Mouse (Mus musculus): ENCODE results near the gene Stambpl1. TPM values are rescaled to one million over a fixed set of nuclear protein-coding genes. Genes with fewer than 3 reads are reported as not detected.
A peak's percentile ranks its signal among the peaks of the same experiment; 100 is the strongest.

The Stambpl1 gene
- total and polyA plus RNA-seq, 2 experiments from 2014 or later = 7.4 to 9.4 TPM

GRCm38 (mm10) chr19:34231596-34231995 lies 39.6 kb downstream of the Stambpl1 start:
- no peak overlapping the region for H3K27ac ChIP-seq (ENCODE audit: low read depth)
- H3K4me3 ChIP-seq (ENCODE audit: low read depth, low read length) = no peak overlapping the region
- TF ChIP-seq EP300 (IDR thresholded peaks at IDR 0.05; ENCODE audit: low read depth) (no peak), CTCF (IDR thresholded peaks at IDR 0.05; ENCODE audit: low read depth) (no peak)
- H3K4me2 ChIP-seq (ENCODE audit: low read depth, low read length) = no peak overlapping the region
- no peaks in the 10 kb centered on the region for H3K4me1 ChIP-seq (ENCODE audit: control insufficient read depth, insufficient read depth)
- no peak for ATAC-seq (ENCODE audit: insufficient read depth, low read depth)
- no peaks in the 10 kb centered on the region; the same call in 1 of the 2 replicates for H3K36me3 ChIP-seq (replicated peaks; ENCODE audit: control insufficient read depth, insufficient read depth, low read length)
- no peaks in the 10 kb centered on the region for H3K27me3 ChIP-seq (ENCODE audit: control insufficient read depth, insufficient read depth, low read length)
- H3K9ac ChIP-seq (replicated peaks; ENCODE audit: low read depth, low read length) = no peak overlapping the region
- DNase-seq (ENCODE audit: low spot score) = no peak
- H3K9me3 ChIP-seq (replicated peaks; ENCODE audit: control insufficient read depth, low read length) = no peaks in the 10 kb centered on the region
- WGBS = 68% methylated on average over 7 of the region's 7 CpGs

GRCm38 (mm10) chr19:34232326-34232725 lies 40.3 kb downstream of the Stambpl1 start:
- H3K4me2 ChIP-seq (ENCODE audit: low read depth, low read length) = no peak overlapping the region
- H3K36me3 ChIP-seq (replicated peaks; ENCODE audit: control insufficient read depth, insufficient read depth, low read length) = no peaks in the 10 kb centered on the region; the same call in 1 of the 2 replicates
- H3K27me3 ChIP-seq (ENCODE audit: control insufficient read depth, insufficient read depth, low read length) = no peaks in the 10 kb centered on the region
- TF ChIP-seq EP300 (IDR thresholded peaks at IDR 0.05; ENCODE audit: low read depth) = no peak
- no peak for TF ChIP-seq CTCF (IDR thresholded peaks at IDR 0.05; ENCODE audit: low read depth)
- no peak overlapping the region for H3K4me3 ChIP-seq (ENCODE audit: low read depth, low read length)
- H3K9ac ChIP-seq (replicated peaks; ENCODE audit: low read depth, low read length) = no peak overlapping the region
- no peak for ATAC-seq (ENCODE audit: insufficient read depth, low read depth)
- H3K4me1 ChIP-seq (ENCODE audit: control insufficient read depth, insufficient read depth) = no peaks in the 10 kb centered on the region
- H3K9me3 ChIP-seq (replicated peaks; ENCODE audit: control insufficient read depth, low read length) = no peaks in the 10 kb centered on the region
- no peak overlapping the region for H3K27ac ChIP-seq (ENCODE audit: low read depth)
- WGBS = 74% methylated on average over 5 of the region's 5 CpGs
- no peak for DNase-seq (ENCODE audit: low spot score)

- Histone ChIP-seq H3K27ac (ENCODE audit: low read depth) (no peak overlapping the region), H3K36me3 (replicated peaks; ENCODE audit: control insufficient read depth, insufficient read depth, low read length) (no peaks in the 10 kb centered on the region), H3K4me2 (ENCODE audit: low read depth, low read length) (0 out of 2 replicates have a peak overlapping the region, but pooled peaks have one; percentile 2), H3K4me1 (ENCODE audit: control insufficient read depth, insufficient read depth) (no peaks in the 10 kb centered on the region), H3K27me3 (ENCODE audit: control insufficient read depth, insufficient read depth, low read length) (no peaks in the 10 kb centered on the region), H3K4me3 (ENCODE audit: low read depth, low read length) (no peak overlapping the region), H3K9ac (replicated peaks; ENCODE audit: low read depth, low read length) (no peak overlapping the region), H3K9me3 (replicated peaks; ENCODE audit: control insufficient read depth, low read length) (no peaks in the 10 kb centered on the region)
- ATAC-seq (ENCODE audit: insufficient read depth, low read depth) (no peak), DNase-seq (ENCODE audit: low spot score) (no peak)
- no peak for TF ChIP-seq EP300 (IDR thresholded peaks at IDR 0.05; ENCODE audit: low read depth)
- WGBS = 60% methylated on average over 14 of the region's 14 CpGs
Observed at GRCm38 (mm10) chr19:34233944-34234343, 41.9 kb downstream of the Stambpl1 start.

- no peak overlapping the region for H3K4me2 ChIP-seq (ENCODE audit: low read depth, low read length)
- no peak overlapping the region for H3K27ac ChIP-seq (ENCODE audit: low read depth)
- no peak for ATAC-seq (ENCODE audit: insufficient read depth, low read depth)
Observed at GRCm38 (mm10) chr19:34236049-34236448, 44.0 kb downstream of the Stambpl1 start.

GRCm38 (mm10) chr19:34237746-34238145 lies 45.7 kb downstream of the Stambpl1 start:
- 97% methylated on average over 2 of the region's 2 CpGs for WGBS
- ATAC-seq (ENCODE audit: insufficient read depth, low read depth) = no peak

More at GRCm38 (mm10) chr19:34236049-34236448, 44.0 kb downstream of the Stambpl1 start:
- peaks cover 5% of the 10 kb centered on the region; the same call in 1 of the 2 replicates for H3K36me3 ChIP-seq (replicated peaks; ENCODE audit: control insufficient read depth, insufficient read depth, low read length)
- no peaks in the 10 kb centered on the region for H3K4me1 ChIP-seq (ENCODE audit: control insufficient read depth, insufficient read depth)
- H3K9ac ChIP-seq (replicated peaks; ENCODE audit: low read depth, low read length) = no peak overlapping the region
- H3K4me3 ChIP-seq (ENCODE audit: low read depth, low read length) = no peak overlapping the region
- no peaks in the 10 kb centered on the region for H3K9me3 ChIP-seq (replicated peaks; ENCODE audit: control insufficient read depth, low read length)
- no peak for TF ChIP-seq CTCF (IDR thresholded peaks at IDR 0.05; ENCODE audit: low read depth)
- no peak for TF ChIP-seq EP300 (IDR thresholded peaks at IDR 0.05; ENCODE audit: low read depth)
- 79% methylated on average over 3 of the region's 3 CpGs for WGBS
- DNase-seq (ENCODE audit: low spot score) = no peak
- no peaks in the 10 kb centered on the region for H3K27me3 ChIP-seq (ENCODE audit: control insufficient read depth, insufficient read depth, low read length)

More at GRCm38 (mm10) chr19:34237746-34238145, 45.7 kb downstream of the Stambpl1 start:
- Histone ChIP-seq H3K4me2 (ENCODE audit: low read depth, low read length) (no peak overlapping the region), H3K4me1 (ENCODE audit: control insufficient read depth, insufficient read depth) (no peaks in the 10 kb centered on the region), H3K9me3 (replicated peaks; ENCODE audit: control insufficient read depth, low read length) (no peaks in the 10 kb centered on the region), H3K27ac (ENCODE audit: low read depth) (no peak overlapping the region), H3K4me3 (ENCODE audit: low read depth, low read length) (no peak overlapping the region), H3K27me3 (ENCODE audit: control insufficient read depth, insufficient read depth, low read length) (no peaks in the 10 kb centered on the region), H3K36me3 (replicated peaks; ENCODE audit: control insufficient read depth, insufficient read depth, low read length) (peaks cover 17% of the 10 kb centered on the region), H3K9ac (replicated peaks; ENCODE audit: low read depth, low read length) (no peak overlapping the region)
- DNase-seq (ENCODE audit: low spot score) = no peak
- TF ChIP-seq EP300 (IDR thresholded peaks at IDR 0.05; ENCODE audit: low read depth) (no peak), CTCF (IDR thresholded peaks at IDR 0.05; ENCODE audit: low read depth) (no peak)
